Mouse (Mus musculus): ENCODE results near the gene Ier5l. TPM values are rescaled to one million over a fixed set of nuclear protein-coding genes. Genes with fewer than 3 reads are reported as not detected.

Ier5l gene
- polyA plus RNA-seq, 1 experiment from 2014 or later = 5.5 TPM

GRCm38 (mm10) chr2:30440701-30441517 lies 33.1 kb downstream of the Ier5l start:
- H3K4me3 ChIP-seq (ENCODE audit: low read length) = peak overlapping the region; percentile 9; the same call in 1 of the 2 replicates
- H3K36me3 ChIP-seq (ENCODE audit: control insufficient read depth, insufficient read depth, low read length) = peaks cover 59% of the 10 kb centered on the region

GRCm38 (mm10) chr2:30440211-30440700 lies 33.8 kb downstream of the Ier5l start:
- Histone ChIP-seq H3K4me2 (replicated peaks; ENCODE audit: low read depth, low read length) (no peak overlapping the region), H3K9ac (ENCODE audit: low read depth, low read length) (peak overlapping the region; percentile 42; the same call in 1 of the 2 replicates), H3K4me1 (ENCODE audit: control insufficient read depth, insufficient read depth, low read length) (peaks cover 55% of the 10 kb centered on the region), H3K4me3 (ENCODE audit: low read length) (no peak overlapping the region), H3K9me3 (ENCODE audit: control insufficient read depth, low read length) (no peaks in the 10 kb centered on the region), H3K36me3 (ENCODE audit: control insufficient read depth, insufficient read depth, low read length) (peaks cover 56% of the 10 kb centered on the region), H3K27me3 (ENCODE audit: control insufficient read depth, insufficient read depth, low read length) (no peaks in the 10 kb centered on the region), H3K27ac (ENCODE audit: low read depth, low read length) (peak overlapping the region; percentile 100)
- ATAC-seq (ENCODE audit: low FRiP score, low TSS enrichment) = no peak
- WGBS = 48% methylated on average over 3 of the region's 3 CpGs

More at GRCm38 (mm10) chr2:30440701-30441517, 33.1 kb downstream of the Ier5l start:
- Histone ChIP-seq H3K9me3 (ENCODE audit: control insufficient read depth, low read length) (no peaks in the 10 kb centered on the region), H3K4me1 (ENCODE audit: control insufficient read depth, insufficient read depth, low read length) (peaks cover 62% of the 10 kb centered on the region), H3K9ac (ENCODE audit: low read depth, low read length) (peak overlapping the region; percentile 50; the same call in 1 of the 2 replicates), H3K27me3 (ENCODE audit: control insufficient read depth, insufficient read depth, low read length) (no peaks in the 10 kb centered on the region), H3K4me2 (replicated peaks; ENCODE audit: low read depth, low read length) (peak overlapping the region; percentile 57), H3K27ac (ENCODE audit: low read depth, low read length) (peak overlapping the region; percentile 100)
- peak; percentile 15 for ATAC-seq (ENCODE audit: low FRiP score, low TSS enrichment)
- 9% methylated on average over 12 of the region's 12 CpGs for WGBS

- 89% methylated on average over 6 of the region's 6 CpGs for WGBS
These were observed 34.4 kb downstream of the Ier5l start for GRCm38 (mm10) chr2:30439631-30440030.

GRCm38 (mm10) chr2:30437791-30438190 lies 36.2 kb downstream of the Ier5l start:
- no peak for ATAC-seq (ENCODE audit: low FRiP score, low TSS enrichment)
- Histone ChIP-seq H3K4me1 (ENCODE audit: control insufficient read depth, insufficient read depth, low read length) (peaks cover 32% of the 10 kb centered on the region), H3K36me3 (ENCODE audit: control insufficient read depth, insufficient read depth, low read length) (peaks cover 51% of the 10 kb centered on the region), H3K4me3 (ENCODE audit: low read length) (no peak overlapping the region), H3K9me3 (ENCODE audit: control insufficient read depth, low read length) (no peaks in the 10 kb centered on the region), H3K27me3 (ENCODE audit: control insufficient read depth, insufficient read depth, low read length) (no peaks in the 10 kb centered on the region), H3K4me2 (replicated peaks; ENCODE audit: low read depth, low read length) (no peak overlapping the region), H3K27ac (ENCODE audit: low read depth, low read length) (no peak overlapping the region), H3K9ac (ENCODE audit: low read depth, low read length) (no peak overlapping the region)
- WGBS = 97% methylated on average over 4 of the region's 4 CpGs

More at GRCm38 (mm10) chr2:30439631-30440030, 34.4 kb downstream of the Ier5l start:
- Histone ChIP-seq H3K36me3 (ENCODE audit: control insufficient read depth, insufficient read depth, low read length) (peaks cover 52% of the 10 kb centered on the region), H3K4me1 (ENCODE audit: control insufficient read depth, insufficient read depth, low read length) (peaks cover 49% of the 10 kb centered on the region), H3K4me3 (ENCODE audit: low read length) (no peak overlapping the region), H3K9me3 (ENCODE audit: control insufficient read depth, low read length) (no peaks in the 10 kb centered on the region), H3K27ac (ENCODE audit: low read depth, low read length) (peak overlapping the region; percentile 100), H3K9ac (ENCODE audit: low read depth, low read length) (no peak overlapping the region; the same call in 1 of the 2 replicates), H3K27me3 (ENCODE audit: control insufficient read depth, insufficient read depth, low read length) (no peaks in the 10 kb centered on the region), H3K4me2 (replicated peaks; ENCODE audit: low read depth, low read length) (no peak overlapping the region)
- ATAC-seq (ENCODE audit: low FRiP score, low TSS enrichment) = no peak

GRCm38 (mm10) chr2:30436809-30437208 lies 37.2 kb downstream of the Ier5l start:
- H3K4me3 ChIP-seq (ENCODE audit: low read length) = no peak overlapping the region
- no peaks in the 10 kb centered on the region for H3K9me3 ChIP-seq (ENCODE audit: control insufficient read depth, low read length)
- 87% methylated on average over 4 of the region's 4 CpGs for WGBS
- no peaks in the 10 kb centered on the region for H3K27me3 ChIP-seq (ENCODE audit: control insufficient read depth, insufficient read depth, low read length)
- no peak overlapping the region for H3K4me2 ChIP-seq (replicated peaks; ENCODE audit: low read depth, low read length)
- ATAC-seq (ENCODE audit: low FRiP score, low TSS enrichment) = no peak
- peaks cover 60% of the 10 kb centered on the region for H3K36me3 ChIP-seq (ENCODE audit: control insufficient read depth, insufficient read depth, low read length)
- H3K27ac ChIP-seq (ENCODE audit: low read depth, low read length) = no peak overlapping the region
- H3K4me1 ChIP-seq (ENCODE audit: control insufficient read depth, insufficient read depth, low read length) = peaks cover 23% of the 10 kb centered on the region
- H3K9ac ChIP-seq (ENCODE audit: low read depth, low read length) = no peak overlapping the region

- no peaks in the 10 kb centered on the region for H3K9me3 ChIP-seq (ENCODE audit: control insufficient read depth, low read length)
- no peak overlapping the region for H3K4me2 ChIP-seq (replicated peaks; ENCODE audit: low read depth, low read length)
- H3K36me3 ChIP-seq (ENCODE audit: control insufficient read depth, insufficient read depth, low read length) = peaks cover 67% of the 10 kb centered on the region
- H3K4me3 ChIP-seq (ENCODE audit: low read length) = no peak overlapping the region
- no peak for ATAC-seq (ENCODE audit: low FRiP score, low TSS enrichment)
- H3K9ac ChIP-seq (ENCODE audit: low read depth, low read length) = no peak overlapping the region
- WGBS = 75% methylated on average over 5 of the region's 5 CpGs
- no peak overlapping the region for H3K27ac ChIP-seq (ENCODE audit: low read depth, low read length)
- H3K27me3 ChIP-seq (ENCODE audit: control insufficient read depth, insufficient read depth, low read length) = no peaks in the 10 kb centered on the region
- peaks cover 18% of the 10 kb centered on the region for H3K4me1 ChIP-seq (ENCODE audit: control insufficient read depth, insufficient read depth, low read length)
These were observed 37.9 kb downstream of the Ier5l start for GRCm38 (mm10) chr2:30436156-30436545.

- 55% methylated on average over 5 of the region's 5 CpGs for WGBS
- ATAC-seq (ENCODE audit: low FRiP score, low TSS enrichment) = peak; percentile 63
- no peaks in the 10 kb centered on the region for H3K27me3 ChIP-seq (ENCODE audit: control insufficient read depth, insufficient read depth, low read length)
- H3K9ac ChIP-seq (ENCODE audit: low read depth, low read length) = no peak overlapping the region
- peaks cover 73% of the 10 kb centered on the region for H3K36me3 ChIP-seq (ENCODE audit: control insufficient read depth, insufficient read depth, low read length)
- H3K9me3 ChIP-seq (ENCODE audit: control insufficient read depth, low read length) = no peaks in the 10 kb centered on the region
- no peak overlapping the region for H3K4me3 ChIP-seq (ENCODE audit: low read length)
- 0 out of 2 replicates have a peak overlapping the region, but pooled peaks have one; percentile 11 for H3K27ac ChIP-seq (ENCODE audit: low read depth, low read length)
- H3K4me1 ChIP-seq (ENCODE audit: control insufficient read depth, insufficient read depth, low read length) = peaks cover 12% of the 10 kb centered on the region
- H3K4me2 ChIP-seq (replicated peaks; ENCODE audit: low read depth, low read length) = no peak overlapping the region
These were observed 38.5 kb downstream of the Ier5l start for GRCm38 (mm10) chr2:30435326-30436155.

- H3K9ac ChIP-seq (ENCODE audit: low read depth, low read length) = no peak overlapping the region
- H3K4me3 ChIP-seq (ENCODE audit: low read length) = no peak overlapping the region
- no peak overlapping the region for H3K4me2 ChIP-seq (replicated peaks; ENCODE audit: low read depth, low read length)
- H3K36me3 ChIP-seq (ENCODE audit: control insufficient read depth, insufficient read depth, low read length) = peaks cover 79% of the 10 kb centered on the region
- no peak overlapping the region for H3K27ac ChIP-seq (ENCODE audit: low read depth, low read length)
- 0 out of 2 replicates have a peak, but pooled peaks cover 4% of the 10 kb centered on the region for H3K4me1 ChIP-seq (ENCODE audit: control insufficient read depth, insufficient read depth, low read length)
- no peaks in the 10 kb centered on the region for H3K27me3 ChIP-seq (ENCODE audit: control insufficient read depth, insufficient read depth, low read length)
- H3K9me3 ChIP-seq (ENCODE audit: control insufficient read depth, low read length) = no peaks in the 10 kb centered on the region
- ATAC-seq (ENCODE audit: low FRiP score, low TSS enrichment) = no peak
These were observed 44.9 kb downstream of the Ier5l start for GRCm38 (mm10) chr2:30429156-30429555.

Data from kidney, embryonic 14.5 days (tissue).